Mouse (Mus musculus) forebrain, postnatal 0 days (tissue): Measurements from ENCODE around the gene Asic2. TPM values are rescaled to one million over a fixed set of nuclear protein-coding genes. Genes with fewer than 3 reads are reported as not detected.

Source experiments
- ATAC-seq: fragments of 200-750 bp; cut with Nextera tagmentation; 2 replicates; pipeline ENCODE4 v1.8.0; 2017; ENCODE audit warnings: mild to moderate bottlenecking, moderate library complexity
- DNase-seq: peaks from one replicate; pipeline ENCODE4 v3.0.0-alpha.2; 2015
- H3K27ac ChIP-seq: fragments of 300-500 bp; sonication (generic); 2 replicates; pipeline ENCODE4 v1.5.1; 2014; ENCODE audit warnings: low read depth, mild to moderate bottlenecking, antibody characterized with exemption, low read length, moderate library complexity, mixed read lengths
- H3K27me3 ChIP-seq: fragments of 300-500 bp; sonication (generic); 2 replicates; pipeline ENCODE4 v1.6.1; 2014; ENCODE audit warnings: mild to moderate bottlenecking, low read length, mixed read lengths; ENCODE audit not compliant: insufficient read depth
- H3K36me3 ChIP-seq: fragments of 300-500 bp; sonication (generic); 2 replicates; pipeline ENCODE4 v1.6.1; 2014; ENCODE audit warnings: mild to moderate bottlenecking, moderate library complexity; ENCODE audit not compliant: insufficient read depth
- H3K4me1 ChIP-seq: fragments of 300-500 bp; sonication (generic); 2 replicates; pipeline ENCODE4 v1.6.1; 2014; ENCODE audit warnings: antibody characterized with exemption; ENCODE audit not compliant: insufficient read depth
- H3K4me2 ChIP-seq: fragments of 300-500 bp; sonication (generic); 2 replicates; pipeline ENCODE4 v1.6.1; 2014; ENCODE audit warnings: low read depth, mild to moderate bottlenecking, moderate library complexity
- H3K4me3 ChIP-seq: fragments of 300-500 bp; sonication (generic); 2 replicates; pipeline ENCODE4 v1.5.1; 2014; ENCODE audit warnings: low read depth, low read length, mixed read lengths
- H3K9ac ChIP-seq: fragments of 300-500 bp; sonication (generic); 2 replicates; pipeline ENCODE4 v1.6.1; 2014; ENCODE audit warnings: mild to moderate bottlenecking
- H3K9me3 ChIP-seq: fragments of 300-500 bp; sonication (generic); 2 replicates; pipeline ENCODE4 v1.6.1; 2016; ENCODE audit warnings: low read length
- CTCF ChIP-seq: sonication (generic); IDR thresholded peaks from 2 replicates; pipeline ENCODE4 v1.5.1; 2016; ENCODE audit warnings: antibody characterized with exemption, control low read depth, low read depth
- WGBS: fragments of 180-500 bp; shearing (Covaris S2); extraction: QIAGEN DNeasy Blood & Tissue Kit; methylation state at CpG from one replicate; pipeline ENCODE4 v1.1.7; 2014; 5-methylcytosine and 5-hydroxymethylcytosine counted together
- polyA plus RNA-seq: library from polyadenylated mRNA; unstranded; fragments of >200 nt; fragmentation: Nextera tagmentation; extraction: Ambion mirVana; gene quantifications from 2 replicates; pipeline ENCODE4 v1.2.1, GENCODE M21; 2015
- total RNA-seq: library from RNA; depleted of rRNA; stranded (reverse); fragments of >200 nt; gene quantifications from 2 replicates; pipeline ENCODE4 v1.2.3, GENCODE M21; 2014

Gene Asic2
- total and polyA plus RNA-seq, 2 experiments from 2014 or later = 15.5 to 37.2 TPM

GRCm38 (mm10) chr11:80887021-80887420 is 1081.2 kb downstream of the Asic2 start:
- H3K36me3 ChIP-seq = no peaks in the 10 kb centered on the region
- H3K27ac ChIP-seq = no peak overlapping the region
- no peaks in the 10 kb centered on the region for H3K9me3 ChIP-seq
- no peak for ATAC-seq
- H3K4me1 ChIP-seq = no peaks in the 10 kb centered on the region; the same call in 1 of the 2 replicates
- 20% methylated on average over 3 of the region's 3 CpGs for WGBS
- no peaks in the 10 kb centered on the region for H3K27me3 ChIP-seq
- no peak for DNase-seq
- TF ChIP-seq CTCF = no peak
- no peak overlapping the region for H3K4me3 ChIP-seq
- H3K4me2 ChIP-seq = no peak overlapping the region
- H3K9ac ChIP-seq = no peak overlapping the region

GRCm38 (mm10) chr11:80886365-80886764 is 1081.9 kb downstream of the Asic2 start:
- no peak overlapping the region for H3K4me2 ChIP-seq
- H3K27ac ChIP-seq = no peak overlapping the region
- no peak for TF ChIP-seq CTCF
- ATAC-seq (no peak), DNase-seq (no peak)
- WGBS = 76% methylated on average over 7 of the region's 7 CpGs
- no peaks in the 10 kb centered on the region for H3K27me3 ChIP-seq
- no peaks in the 10 kb centered on the region for H3K36me3 ChIP-seq
- no peak overlapping the region for H3K4me3 ChIP-seq
- H3K4me1 ChIP-seq = no peaks in the 10 kb centered on the region; the same call in 1 of the 2 replicates
- H3K9me3 ChIP-seq = no peaks in the 10 kb centered on the region
- no peak overlapping the region for H3K9ac ChIP-seq

- Histone ChIP-seq H3K9ac (no peak overlapping the region), H3K27me3 (no peaks in the 10 kb centered on the region), H3K9me3 (no peaks in the 10 kb centered on the region), H3K36me3 (no peaks in the 10 kb centered on the region), H3K4me3 (no peak overlapping the region), H3K27ac (no peak overlapping the region), H3K4me1 (no peaks in the 10 kb centered on the region; the same call in 1 of the 2 replicates), H3K4me2 (no peak overlapping the region)
- DNase-seq (no peak), ATAC-seq (peak; percentile 45)
- no peak for TF ChIP-seq CTCF
- WGBS = 80% methylated on average over 6 of the region's 6 CpGs
Measured at GRCm38 (mm10) chr11:80884521-80885231, 1083.6 kb downstream of the Asic2 start.

- Histone ChIP-seq H3K4me3 (no peak overlapping the region), H3K27ac (no peak overlapping the region), H3K4me2 (no peak overlapping the region), H3K4me1 (peaks cover 3% of the 10 kb centered on the region), H3K9me3 (no peaks in the 10 kb centered on the region), H3K36me3 (no peaks in the 10 kb centered on the region), H3K9ac (no peak overlapping the region), H3K27me3 (no peaks in the 10 kb centered on the region)
- no peak for ATAC-seq
- no peak for DNase-seq
- WGBS = 72% methylated on average over 7 of the region's 7 CpGs
- no peak for TF ChIP-seq CTCF
Measured at GRCm38 (mm10) chr11:80882229-80882810, 1085.9 kb downstream of the Asic2 start.

- TF ChIP-seq CTCF = no peak
- H3K36me3 ChIP-seq = no peaks in the 10 kb centered on the region
- WGBS = 74% methylated on average over 2 of the region's 2 CpGs
- no peak for DNase-seq
- no peak for ATAC-seq
- H3K27ac ChIP-seq = no peak overlapping the region
- H3K9me3 ChIP-seq = no peaks in the 10 kb centered on the region
- no peaks in the 10 kb centered on the region for H3K27me3 ChIP-seq
- no peak overlapping the region for H3K4me2 ChIP-seq
- no peak overlapping the region for H3K9ac ChIP-seq
- no peak overlapping the region for H3K4me3 ChIP-seq
- H3K4me1 ChIP-seq = peaks cover 10% of the 10 kb centered on the region
Measured at GRCm38 (mm10) chr11:80878026-80878425, 1090.2 kb downstream of the Asic2 start.

- Histone ChIP-seq H3K9ac (no peak overlapping the region), H3K4me2 (no peak overlapping the region), H3K27me3 (no peaks in the 10 kb centered on the region), H3K9me3 (no peaks in the 10 kb centered on the region), H3K36me3 (no peaks in the 10 kb centered on the region), H3K4me1 (peaks cover 10% of the 10 kb centered on the region), H3K4me3 (no peak overlapping the region), H3K27ac (peak overlapping the region; percentile 67)
- DNase-seq (peak; percentile 84), ATAC-seq (peak; percentile 69)
- TF ChIP-seq CTCF = no peak
- 35% methylated on average over 11 of the region's 11 CpGs for WGBS
Measured at GRCm38 (mm10) chr11:80877131-80877651, 1091.1 kb downstream of the Asic2 start.
